ENCODE assay signal across 15 mouse cellular contexts in the genomic region with DNA sequence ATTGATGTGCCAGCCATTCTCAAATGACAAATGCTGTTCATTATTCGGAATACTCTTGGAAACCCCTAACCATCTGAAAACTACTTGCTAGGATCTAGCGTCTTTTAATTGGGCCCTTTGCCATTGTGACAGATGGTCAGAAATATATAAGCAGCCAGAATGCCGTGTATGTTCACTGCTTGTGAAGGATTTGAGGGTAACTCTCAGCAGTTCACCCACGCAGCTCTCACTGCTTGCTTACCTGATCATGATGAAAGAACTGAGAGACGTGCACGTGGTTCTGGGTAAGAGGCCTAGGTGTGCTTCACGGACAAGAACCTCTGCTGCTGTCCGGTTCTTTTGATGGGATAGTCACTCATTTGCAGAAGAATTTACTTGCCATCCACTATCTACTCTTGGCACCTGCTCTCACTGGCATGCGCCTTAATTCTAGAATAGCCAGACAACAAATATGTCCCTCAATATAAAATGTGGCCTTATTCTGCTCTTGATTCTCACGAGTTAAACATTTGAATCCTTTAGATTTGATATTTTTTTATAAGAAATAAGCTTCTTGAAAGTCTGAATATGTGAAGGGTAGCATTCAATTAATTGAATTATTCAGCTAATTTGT.
A peak's percentile ranks its signal among the peaks of the same experiment; 100 is the strongest.
DNase-seq lines count a peak whose midpoint lies in the region; ATAC-seq and TF ChIP-seq lines count a peak whose summit lies in the region.
"Had no signal": no experiment of that assay in that cellular context is flagged by ENCODE, and none has a peak within 500 bp of the region (broad histone marks: within the 10 kb centered on the region; RNA-seq: fewer than 3 reads in every experiment).

No protein-coding gene starts in this region.

- no peak for TF ChIP-seq CTCF in liver, postnatal 0 days (IDR thresholded peaks at IDR 0.05; ENCODE audit: low read depth)

- peak; percentile 90 for ATAC-seq in frontal cortex, adult (ENCODE audit: low TSS enrichment)
- no peak for ATAC-seq in liver, postnatal 0 days
- ATAC-seq in megakaryocyte-erythroid progenitor cell, adult 5-6 weeks (replicated peaks; ENCODE audit: low FRiP score, low TSS enrichment, poor library complexity, severe bottlenecking): no peak
- ATAC-seq: intestine, postnatal 0 days had no signal

- DNase-seq in layer of hippocampus, adult 11-12 months (ENCODE audit: low spot score): peak; percentile 6
- no peak for DNase-seq in layer of hippocampus, adult 9-10 months (ENCODE audit: low spot score)
- DNase-seq in cerebellum, adult 18-20 months: peak; percentile 46 to 53
- DNase-seq in right cerebral cortex, postnatal 14 days: peak; percentile 5
- no peak for DNase-seq in liver, postnatal 0 days
- no peak for DNase-seq in gastrocnemius, postnatal 4 days (ENCODE audit: low spot score in 2 of 2)
- DNase-seq: adrenal gland, adult 2 months had no signal

- H3K27ac ChIP-seq in liver, postnatal 0 days (ENCODE audit: low read depth): no peak overlapping the region
- H3K27ac ChIP-seq: embryonic facial prominence, embryonic 15.5 days; heart, embryonic 15.5 days; midbrain, embryonic 10.5 days; neural tube, embryonic 12.5 days; stomach, postnatal 0 days had no signal

- no peaks in the 10 kb centered on the region for H3K4me1 ChIP-seq in liver, postnatal 0 days (ENCODE audit: insufficient read depth)
- H3K4me1 ChIP-seq: embryonic facial prominence, embryonic 15.5 days; heart, embryonic 15.5 days; midbrain, embryonic 10.5 days; neural tube, embryonic 12.5 days had no signal

- H3K4me3 ChIP-seq in liver, postnatal 0 days (ENCODE audit: low read depth, low read length): no peak overlapping the region
- H3K4me3 ChIP-seq: embryonic facial prominence, embryonic 15.5 days; heart, embryonic 15.5 days; midbrain, embryonic 10.5 days; neural tube, embryonic 12.5 days had no signal

- no peaks in the 10 kb centered on the region for H3K27me3 ChIP-seq in liver, postnatal 0 days (ENCODE audit: insufficient read depth, low read length)
- H3K27me3 ChIP-seq: embryonic facial prominence, embryonic 15.5 days; heart, embryonic 15.5 days; neural tube, embryonic 12.5 days had no signal

- no peaks in the 10 kb centered on the region for H3K9me3 ChIP-seq in liver, postnatal 0 days (ENCODE audit: low read length)
- H3K9me3 ChIP-seq: embryonic facial prominence, embryonic 15.5 days; heart, embryonic 15.5 days; midbrain, embryonic 10.5 days; neural tube, embryonic 12.5 days had no signal

- H3K4me2 ChIP-seq in liver, postnatal 0 days (ENCODE audit: low read depth, low read length): no peak overlapping the region
- H3K4me2 ChIP-seq: embryonic facial prominence, embryonic 15.5 days; heart, embryonic 15.5 days; neural tube, embryonic 12.5 days had no signal

- no peak for TF ChIP-seq EP300 in liver, postnatal 0 days (IDR thresholded peaks at IDR 0.05; ENCODE audit: low read depth)

- 81% methylated on average over 10 of the region's 10 CpGs for WGBS in liver, postnatal 0 days (ENCODE audit: insufficient replicate concordance)

- no peaks in the 10 kb centered on the region for H3K36me3 ChIP-seq in liver, postnatal 0 days (replicated peaks; ENCODE audit: insufficient read depth, low read length)
- H3K36me3 ChIP-seq: embryonic facial prominence, embryonic 15.5 days; heart, embryonic 15.5 days; midbrain, embryonic 10.5 days; neural tube, embryonic 12.5 days had no signal

- H3K9ac ChIP-seq in liver, postnatal 0 days (replicated peaks): no peak overlapping the region
- H3K9ac ChIP-seq: embryonic facial prominence, embryonic 15.5 days; heart, embryonic 15.5 days; neural tube, embryonic 12.5 days had no signal

Comparison
In these comparisons a context has a peak if more than half of its experiments do, and no peak if none do; other contexts are left out.
1. DNase-seq: peak in layer of hippocampus, adult 11-12 months (single experiment), cerebellum, adult 18-20 months (2 of 2) and right cerebral cortex, postnatal 14 days (single experiment); none in layer of hippocampus, adult 9-10 months (single experiment), liver, postnatal 0 days (single experiment) and gastrocnemius, postnatal 4 days (0 of 2).